Mouse (Mus musculus) hindbrain, embryonic 12.5 days (tissue): Measurements from ENCODE around the gene Fbxo28. TPM values are rescaled to one million over a fixed set of nuclear protein-coding genes. Genes with fewer than 3 reads are reported as not detected.
A peak's percentile ranks its signal among the peaks of the same experiment; 100 is the strongest.
"Not testable (repeated sequence)": the region's sequence is repeated elsewhere in the genome, so short reads cannot be mapped to it uniquely, and the experiment has no call there.

Experiments used
- ATAC-seq: fragments of 200-750 bp; cut with Nextera tagmentation; 2 replicates; pipeline ENCODE4 v1.8.0; 2017; ENCODE audit warnings: moderate TSS enrichment; ENCODE audit not compliant: low FRiP score
- H3K27ac ChIP-seq: fragments of 300-500 bp; sonication (generic); 2 replicates; pipeline ENCODE4 v1.5.1; 2016; ENCODE audit warnings: mild to moderate bottlenecking
- H3K27me3 ChIP-seq: fragments of 300-500 bp; sonication (generic); 2 replicates; pipeline ENCODE4 v1.6.1; 2016; ENCODE audit warnings: mild to moderate bottlenecking
- H3K36me3 ChIP-seq: fragments of 300-500 bp; sonication (generic); 2 replicates; pipeline ENCODE4 v1.6.1; 2016; ENCODE audit warnings: mild to moderate bottlenecking
- H3K4me1 ChIP-seq: fragments of 300-500 bp; sonication (generic); 2 replicates; pipeline ENCODE4 v1.6.1; 2016
- H3K4me2 ChIP-seq: fragments of 300-500 bp; sonication (generic); replicated peaks from 2 replicates; pipeline ENCODE4 v1.6.1; 2016; ENCODE audit warnings: mild to moderate bottlenecking
- H3K4me3 ChIP-seq: fragments of 300-500 bp; sonication (generic); 2 replicates; pipeline ENCODE4 v1.5.1; 2016; ENCODE audit warnings: mild to moderate bottlenecking
- H3K9ac ChIP-seq: fragments of 300-500 bp; sonication (generic); 2 replicates; pipeline ENCODE4 v1.6.1; 2016; ENCODE audit warnings: mild to moderate bottlenecking, moderate library complexity
- H3K9me3 ChIP-seq: fragments of 300-500 bp; sonication (generic); replicated peaks from 2 replicates; pipeline ENCODE4 v1.6.1; 2016; ENCODE audit warnings: mild to moderate bottlenecking
- WGBS: fragments of 180-500 bp; shearing (Covaris S2); methylation state at CpG from one replicate; pipeline ENCODE4 v1.1.7; 2016; 5-methylcytosine and 5-hydroxymethylcytosine counted together
- polyA plus RNA-seq: library from polyadenylated mRNA; unstranded; fragments of >200 nt; fragmentation: Nextera tagmentation; extraction: Ambion mirVana; gene quantifications from 2 replicates; pipeline ENCODE4 v1.2.1, GENCODE M21; 2016

The Fbxo28 gene
- polyA plus RNA-seq, 1 experiment from 2014 or later: 35.9 TPM

GRCm38 (mm10) chr1:182302176-182302870, 39.1 kb downstream of the Fbxo28 start:
- no peak overlapping the region for H3K27ac ChIP-seq
- no peak overlapping the region for H3K4me2 ChIP-seq
- H3K27me3 ChIP-seq: no peaks in the 10 kb centered on the region
- no peaks in the 10 kb centered on the region for H3K9me3 ChIP-seq
- H3K36me3 ChIP-seq: no peaks in the 10 kb centered on the region
- no peak for ATAC-seq
- no peak overlapping the region for H3K4me3 ChIP-seq
- WGBS: 85% methylated on average over 6 of the region's 6 CpGs
- no peaks in the 10 kb centered on the region for H3K4me1 ChIP-seq
- H3K9ac ChIP-seq: no peak overlapping the region

- no peaks in the 10 kb centered on the region for H3K4me1 ChIP-seq
- no peak overlapping the region for H3K27ac ChIP-seq
- no peak for ATAC-seq
- no peak overlapping the region for H3K9ac ChIP-seq
- H3K36me3 ChIP-seq: no peaks in the 10 kb centered on the region
- no peak overlapping the region for H3K4me2 ChIP-seq
- H3K4me3 ChIP-seq: no peak overlapping the region
- no peaks in the 10 kb centered on the region for H3K9me3 ChIP-seq
- 98% methylated on average over 5 of the region's 5 CpGs for WGBS
- no peaks in the 10 kb centered on the region for H3K27me3 ChIP-seq
These were observed 43.6 kb downstream of the Fbxo28 start for GRCm38 (mm10) chr1:182297821-182298220.

- H3K9me3 ChIP-seq: no peaks in the 10 kb centered on the region
- no peaks in the 10 kb centered on the region for H3K4me1 ChIP-seq
- WGBS: 41% methylated on average over 3 of the region's 3 CpGs
- no peak overlapping the region for H3K4me3 ChIP-seq
- H3K9ac ChIP-seq: no peak overlapping the region
- no peaks in the 10 kb centered on the region for H3K36me3 ChIP-seq
- no peaks in the 10 kb centered on the region for H3K27me3 ChIP-seq
- H3K27ac ChIP-seq: no peak overlapping the region
- ATAC-seq: no peak
- no peak overlapping the region for H3K4me2 ChIP-seq
These were observed 44.2 kb downstream of the Fbxo28 start for GRCm38 (mm10) chr1:182297246-182297645.

- H3K27me3 ChIP-seq: no peaks in the 10 kb centered on the region
- no peaks in the 10 kb centered on the region for H3K36me3 ChIP-seq
- H3K9me3 ChIP-seq: no peaks in the 10 kb centered on the region
- WGBS: 69% methylated on average over 6 of the region's 6 CpGs
- H3K4me3 ChIP-seq: no peak overlapping the region
- no peak overlapping the region for H3K27ac ChIP-seq
- no peak overlapping the region for H3K4me2 ChIP-seq
- ATAC-seq: no peak
- no peak overlapping the region for H3K9ac ChIP-seq
- H3K4me1 ChIP-seq: no peaks in the 10 kb centered on the region
These were observed 44.6 kb downstream of the Fbxo28 start for GRCm38 (mm10) chr1:182296816-182297215.

GRCm38 (mm10) chr1:182296141-182296540, 45.3 kb downstream of the Fbxo28 start:
- no peaks in the 10 kb centered on the region for H3K27me3 ChIP-seq
- H3K4me1 ChIP-seq: no peaks in the 10 kb centered on the region
- WGBS: 89% methylated on average over 6 of the region's 6 CpGs
- ATAC-seq: no peak
- no peak overlapping the region for H3K4me2 ChIP-seq
- no peak overlapping the region for H3K4me3 ChIP-seq
- no peaks in the 10 kb centered on the region for H3K36me3 ChIP-seq
- no peak overlapping the region for H3K27ac ChIP-seq
- no peak overlapping the region for H3K9ac ChIP-seq
- no peaks in the 10 kb centered on the region for H3K9me3 ChIP-seq

- no peak for ATAC-seq
- 71% methylated on average over 4 of the region's 4 CpGs for WGBS
These were observed 49.1 kb downstream of the Fbxo28 start for GRCm38 (mm10) chr1:182292291-182292690.

GRCm38 (mm10) chr1:182290741-182291140, 50.7 kb downstream of the Fbxo28 start:
- not testable (repeated sequence) for H3K4me1 ChIP-seq, H3K9me3 ChIP-seq, H3K4me2 ChIP-seq, H3K36me3 ChIP-seq, H3K27me3 ChIP-seq, H3K27ac ChIP-seq, ATAC-seq, H3K9ac ChIP-seq, H3K4me3 ChIP-seq
- 93% methylated on average over 3 of the region's 3 CpGs for WGBS

More at GRCm38 (mm10) chr1:182292291-182292690, 49.1 kb downstream of the Fbxo28 start:
- Histone ChIP-seq H3K27ac (no peak overlapping the region), H3K4me1 (no peaks in the 10 kb centered on the region; the same call in 1 of the 2 replicates), H3K4me2 (no peak overlapping the region), H3K27me3 (no peaks in the 10 kb centered on the region), H3K36me3 (no peaks in the 10 kb centered on the region), H3K4me3 (no peak overlapping the region), H3K9me3 (no peaks in the 10 kb centered on the region), H3K9ac (no peak overlapping the region)

GRCm38 (mm10) chr1:182289781-182290180, 51.6 kb downstream of the Fbxo28 start:
- Histone ChIP-seq H3K4me1 (no peaks in the 10 kb centered on the region; the same call in 1 of the 2 replicates), H3K4me2 (no peak overlapping the region), H3K27me3 (no peaks in the 10 kb centered on the region), H3K9me3 (no peaks in the 10 kb centered on the region), H3K36me3 (no peaks in the 10 kb centered on the region), H3K4me3 (no peak overlapping the region), H3K27ac (no peak overlapping the region), H3K9ac (no peak overlapping the region)
- 58% methylated on average over 2 of the region's 2 CpGs for WGBS
- no peak for ATAC-seq

- Histone ChIP-seq H3K4me1 (no peaks in the 10 kb centered on the region; the same call in 1 of the 2 replicates), H3K4me2 (no peak overlapping the region), H3K9ac (no peak overlapping the region), H3K4me3 (no peak overlapping the region), H3K9me3 (no peaks in the 10 kb centered on the region), H3K27me3 (0 out of 2 replicates have a peak, but pooled peaks cover under 1% of the 10 kb centered on the region), H3K27ac (no peak overlapping the region), H3K36me3 (no peaks in the 10 kb centered on the region)
- WGBS: 52% methylated on average over 2 of the region's 2 CpGs
- ATAC-seq: no peak
These were observed 52.8 kb downstream of the Fbxo28 start for GRCm38 (mm10) chr1:182288601-182289000.

- H3K4me2 ChIP-seq: no peak overlapping the region
- H3K4me3 ChIP-seq: no peak overlapping the region
- no peaks in the 10 kb centered on the region for H3K9me3 ChIP-seq
- H3K27me3 ChIP-seq: 0 out of 2 replicates have a peak, but pooled peaks cover 3% of the 10 kb centered on the region
- H3K4me1 ChIP-seq: peaks cover 4% of the 10 kb centered on the region; the same call in 1 of the 2 replicates
- ATAC-seq: no peak
- H3K27ac ChIP-seq: no peak overlapping the region
- no peaks in the 10 kb centered on the region for H3K36me3 ChIP-seq
- H3K9ac ChIP-seq: no peak overlapping the region
- WGBS: 72% methylated on average over 7 of the region's 7 CpGs
These were observed 53.6 kb downstream of the Fbxo28 start for GRCm38 (mm10) chr1:182287781-182288180.

GRCm38 (mm10) chr1:182284795-182285194, 56.6 kb downstream of the Fbxo28 start:
- Histone ChIP-seq H3K9me3 (no peaks in the 10 kb centered on the region), H3K36me3 (no peaks in the 10 kb centered on the region), H3K4me1 (peaks cover 21% of the 10 kb centered on the region), H3K4me3 (no peak overlapping the region), H3K27ac (no peak overlapping the region), H3K4me2 (no peak overlapping the region), H3K9ac (no peak overlapping the region), H3K27me3 (0 out of 2 replicates have a peak, but pooled peaks cover 3% of the 10 kb centered on the region)
- WGBS: 91% methylated on average over 2 of the region's 2 CpGs
- ATAC-seq: no peak

- 0 out of 2 replicates have a peak, but pooled peaks have one; percentile 3 for ATAC-seq
- Histone ChIP-seq H3K27ac (no peak overlapping the region), H3K27me3 (0 out of 2 replicates have a peak, but pooled peaks cover 3% of the 10 kb centered on the region), H3K9ac (no peak overlapping the region), H3K4me3 (peak overlapping the region; percentile 68; the same call in 1 of the 2 replicates), H3K4me2 (peak overlapping the region; percentile 68), H3K9me3 (no peaks in the 10 kb centered on the region), H3K36me3 (peaks cover 7% of the 10 kb centered on the region; the same call in 1 of the 2 replicates), H3K4me1 (peaks cover 21% of the 10 kb centered on the region)
- 52% methylated on average over 7 of the region's 7 CpGs for WGBS
These were observed 58.2 kb downstream of the Fbxo28 start for GRCm38 (mm10) chr1:182283231-182283630.
